Mouse (Mus musculus): ENCODE data around the gene Tph2.
"Not testable (repeated sequence)": the region's sequence is repeated elsewhere in the genome, so short reads cannot be mapped to it uniquely, and the experiment has no call there.

Gene Tph2

GRCm38 (mm10) chr10:115184697-115185096, at the start of gene Tph2:
TSS of gene Tph2 (minus strand) at chr10:115185022.
- DNase-seq = peak; percentile 47

- DNase-seq = no peak
Measured at GRCm38 (mm10) chr10:115233798-115234197, 49.0 kb upstream of the Tph2 start.

GRCm38 (mm10) chr10:115232513-115232912, 47.7 kb upstream of the Tph2 start:
- DNase-seq = no peak

GRCm38 (mm10) chr10:115229023-115229422, 44.2 kb upstream of the Tph2 start:
- DNase-seq = no peak

GRCm38 (mm10) chr10:115226586-115226985, 41.8 kb upstream of the Tph2 start:
- no peak for DNase-seq

GRCm38 (mm10) chr10:115223845-115224244, 39.0 kb upstream of the Tph2 start:
- peak; percentile 64 for DNase-seq

- DNase-seq = no peak
Measured at GRCm38 (mm10) chr10:115212916-115213580, 28.2 kb upstream of the Tph2 start.

GRCm38 (mm10) chr10:115205825-115206224, 21.0 kb upstream of the Tph2 start:
- no peak for DNase-seq

- DNase-seq = no peak
Measured at GRCm38 (mm10) chr10:115205284-115205683, 20.5 kb upstream of the Tph2 start.

- DNase-seq = no peak
Measured at GRCm38 (mm10) chr10:115191214-115191613, 6.4 kb upstream of the Tph2 start.

GRCm38 (mm10) chr10:115187390-115187789, 2.6 kb upstream of the Tph2 start:
- DNase-seq = no peak

- DNase-seq = no peak
Measured at GRCm38 (mm10) chr10:115181034-115181433, 3.8 kb downstream of the Tph2 start.

- DNase-seq = not testable (repeated sequence)
Measured at GRCm38 (mm10) chr10:115178019-115178418, 6.8 kb downstream of the Tph2 start.

- peak; percentile 29 for DNase-seq
Measured at GRCm38 (mm10) chr10:115175591-115175991, 9.2 kb downstream of the Tph2 start.

- no peak for DNase-seq
Measured at GRCm38 (mm10) chr10:115173336-115173735, 11.5 kb downstream of the Tph2 start.

- peak; percentile 15 for DNase-seq
Measured at GRCm38 (mm10) chr10:115171351-115171818, 13.4 kb downstream of the Tph2 start.

- no peak for DNase-seq
Measured at GRCm38 (mm10) chr10:115170496-115171350, 14.1 kb downstream of the Tph2 start.

GRCm38 (mm10) chr10:115169410-115169809, 15.4 kb downstream of the Tph2 start:
- no peak for DNase-seq

GRCm38 (mm10) chr10:115160289-115160688, 24.5 kb downstream of the Tph2 start:
- DNase-seq = no peak

GRCm38 (mm10) chr10:115147308-115147707, 37.5 kb downstream of the Tph2 start:
- DNase-seq = no peak

GRCm38 (mm10) chr10:115146257-115146898, 38.4 kb downstream of the Tph2 start:
- no peak for DNase-seq

- no peak for DNase-seq
Measured at GRCm38 (mm10) chr10:115144542-115144941, 40.3 kb downstream of the Tph2 start.

GRCm38 (mm10) chr10:115143641-115144040, 41.2 kb downstream of the Tph2 start:
- no peak for DNase-seq

- no peak for DNase-seq
Measured at GRCm38 (mm10) chr10:115137016-115137415, 47.8 kb downstream of the Tph2 start.

Data from layer of hippocampus, adult 9-11 months (tissue).